Mouse (Mus musculus): ENCODE results near the gene 4930407I10Rik. TPM values are rescaled to one million over a fixed set of nuclear protein-coding genes. Genes with fewer than 3 reads are reported as not detected.

4930407I10Rik gene
- not detected for total RNA-seq (2023)

GRCm38 (mm10) chr15:82058719-82059201 is at the start of gene 4930407I10Rik:
Gene 4930407I10Rik, plus strand, starts transcription at chr15:82059151.

DNA sequence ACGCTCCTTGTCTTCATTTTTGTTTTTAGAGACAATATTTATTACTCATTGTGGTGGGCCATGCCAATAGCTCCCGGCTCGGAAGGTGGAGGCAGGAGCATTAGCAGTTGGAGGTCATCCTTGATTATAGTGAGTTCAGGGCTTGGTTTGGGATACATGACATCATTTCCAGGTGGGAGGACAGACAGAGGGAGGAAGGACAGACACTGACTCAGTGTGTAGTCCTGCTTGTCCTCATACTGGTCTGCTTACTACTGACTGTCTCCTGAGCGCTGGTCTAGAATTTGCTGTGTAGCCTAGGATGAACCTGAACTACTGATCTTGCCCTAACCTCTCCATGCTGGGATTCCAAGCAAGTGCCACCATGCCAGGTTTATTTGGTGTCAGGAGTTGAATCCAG is 25.2 kb upstream of the 4930407I10Rik start, which contains the start of gene Desi1:
Desi1 (minus strand) TSS at position 101 of the 400 bp plus-strand sequence.

DNA sequence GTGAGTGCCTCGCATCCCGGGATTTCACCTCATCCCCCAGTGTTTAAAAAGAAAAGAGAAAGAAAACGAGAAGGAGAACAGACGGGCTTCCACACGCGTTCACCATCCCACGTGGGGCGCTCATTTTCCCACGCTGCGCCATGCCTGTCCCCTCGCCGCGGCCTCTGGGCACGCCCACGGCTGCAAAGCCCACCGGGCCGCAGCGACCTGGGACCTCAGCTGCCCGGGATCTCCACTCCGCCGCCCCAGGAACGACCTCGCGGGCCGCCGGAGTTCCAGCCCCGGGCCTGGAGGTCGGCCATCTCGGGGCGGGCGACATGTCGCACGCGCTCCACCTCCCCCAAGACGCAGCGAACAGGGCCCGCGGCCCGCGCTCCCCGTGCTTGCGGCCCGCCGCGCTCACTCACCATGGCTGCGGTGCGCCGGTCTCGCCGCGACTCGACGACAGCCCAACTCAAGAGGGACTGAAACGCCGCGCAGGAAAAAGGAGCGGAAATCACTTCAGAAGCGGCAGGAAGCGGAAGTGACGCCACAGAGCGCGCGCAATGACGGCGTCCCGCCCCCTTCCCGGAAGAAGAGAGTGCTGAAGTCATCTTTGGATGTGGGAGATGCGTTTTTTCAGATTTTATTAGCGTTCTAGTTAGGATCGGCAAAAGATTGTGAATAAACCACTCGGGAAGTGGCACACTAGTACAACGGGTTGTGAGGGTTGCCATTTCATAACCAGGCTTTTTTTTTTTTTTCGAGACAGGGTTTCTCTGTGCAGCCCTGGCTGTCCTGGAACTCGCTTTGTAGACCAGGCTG is 11.7 kb upstream of the 4930407I10Rik start, which contains the start of gene Snu13:
Snu13 (minus strand) TSS at position 519 of the 804 bp plus-strand sequence.

DNA sequence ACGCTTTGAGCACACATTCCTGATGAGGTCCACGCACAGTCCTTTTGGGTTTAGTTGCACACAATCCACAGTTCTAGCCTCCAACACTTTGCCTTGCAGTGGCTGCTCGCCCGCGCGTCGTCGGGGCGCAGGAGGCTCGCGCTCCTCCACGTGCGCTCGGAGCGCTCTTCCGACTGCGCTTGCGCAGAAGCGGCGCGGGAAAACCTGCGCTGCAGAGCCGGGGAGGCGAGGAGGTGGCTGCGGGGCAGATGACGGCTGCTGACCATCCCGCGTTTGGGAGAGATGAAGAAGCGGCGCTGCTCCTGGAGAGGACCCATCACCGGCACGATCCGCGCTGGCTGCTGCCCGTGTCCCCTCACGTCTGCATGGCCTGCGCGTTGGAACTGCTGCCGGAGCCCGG is 10.9 kb downstream of the 4930407I10Rik start, which contains the start of gene Mei1:
Mei1 (plus strand) TSS at position 99 of the 400 bp plus-strand sequence.

Other genes starting within 250 kb of the 4930407I10Rik start
- 10 to 100 TPM; 77.5 to 90.4 TPM for gene Tob2, start 200.4 kb upstream of the 4930407I10Rik start, total RNA-seq (2023)
- 10 to 100 TPM; 41.4 to 47.2 TPM for gene Phf5a, start 187.2 kb upstream of the 4930407I10Rik start, total RNA-seq (2023)
- gene Aco2, start 186.8 kb upstream of the 4930407I10Rik start, total RNA-seq (2023) = 100 to 1,000 TPM; 113 to 117 TPM
- 1 to 10 TPM; 5.0 to 8.0 TPM for gene Polr3h, start 132.9 kb upstream of the 4930407I10Rik start, total RNA-seq (2023)
- not detected for gene Csdc2, start 122.4 kb upstream of the 4930407I10Rik start, total RNA-seq (2023)
- gene Pmm1, start 98.2 kb upstream of the 4930407I10Rik start, total RNA-seq (2023) = 10 to 100 TPM; 37.6 to 45.7 TPM
- not detected for gene 1700029P11Rik, start 78.6 kb upstream of the 4930407I10Rik start, total RNA-seq (2023)
- 10 to 100 TPM; 15.2 to 17.3 TPM for gene Xrcc6, start 71.3 kb upstream of the 4930407I10Rik start, total RNA-seq (2023)
- 10 to 100 TPM; 21.4 to 23.3 TPM for gene Desi1, start 25.3 kb upstream of the 4930407I10Rik start, total RNA-seq (2023)
- 10 to 100 TPM; 57.6 to 72.4 TPM for gene Snu13, start 11.6 kb upstream of the 4930407I10Rik start, total RNA-seq (2023)
- gene Mei1, start 10.8 kb downstream of the 4930407I10Rik start, total RNA-seq (2023) = not detected
- gene Ccdc134, start 68.8 kb downstream of the 4930407I10Rik start, total RNA-seq (2023) = 10 to 100 TPM; 29.5 to 50.0 TPM
- gene Srebf2, start 88.0 kb downstream of the 4930407I10Rik start, total RNA-seq (2023) = 100 to 1,000 TPM; 136 to 148 TPM
- gene Shisa8, start 153.7 kb downstream of the 4930407I10Rik start, total RNA-seq (2023) = not detected
- 1 to 10 TPM; 1.2 to 1.8 TPM for gene Tnfrsf13c, start 165.2 kb downstream of the 4930407I10Rik start, total RNA-seq (2023)
- gene Cenpm, start 185.6 kb downstream of the 4930407I10Rik start, total RNA-seq (2023) = 1 to 10 TPM in 1 of 2 experiments, not detected in 1; 2.2 TPM
- not detected for gene 1500009C09Rik, start 193.2 kb downstream of the 4930407I10Rik start, total RNA-seq (2023)
- gene Sept3, start 215.7 kb downstream of the 4930407I10Rik start, total RNA-seq (2023) = under 1 TPM in 1 of 2 experiments, not detected in 1; 0.43 TPM
- not detected for gene Wbp2nl, start 239.8 kb downstream of the 4930407I10Rik start, total RNA-seq (2023)

All from monocyte, adult 59 days (primary cell).